ENCODE assay signal across 8 mouse cellular contexts in genomic region chr4:133887672-133888453, GRCm38 (mm10). TPM values are rescaled to one million over a fixed set of nuclear protein-coding genes. Genes with fewer than 3 reads are reported as not detected.
DNase-seq lines count a peak whose midpoint lies in the region; ATAC-seq and TF ChIP-seq lines count a peak whose summit lies in the region.

Gene Rps6ka1, minus strand, starts transcription at chr4:133887797.

- peak within 1 kb of the TSS; percentile 94 for H3K4me2 ChIP-seq in embryonic facial prominence, embryonic 15.5 days (replicated peaks)
- peak within 1 kb of the TSS; percentile 92 for H3K4me2 ChIP-seq in limb, embryonic 12.5 days
- peak within 1 kb of the TSS; percentile 94 for H3K4me2 ChIP-seq in midbrain, embryonic 13.5 days (replicated peaks)

- H3K9me3 ChIP-seq in embryonic facial prominence, embryonic 15.5 days (replicated peaks), result no peaks in the 10 kb centered on the region
- H3K9me3 ChIP-seq in limb, embryonic 12.5 days, result no peaks in the 10 kb centered on the region
- H3K9me3 ChIP-seq in midbrain, embryonic 13.5 days, result no peaks in the 10 kb centered on the region

- H3K27me3 ChIP-seq in embryonic facial prominence, embryonic 15.5 days, result no peaks in the 10 kb centered on the region
- H3K27me3 ChIP-seq in kidney, adult 2 months (replicated peaks; ENCODE audit: control insufficient read depth, insufficient read depth, low read length), result no peaks in the 10 kb centered on the region
- H3K27me3 ChIP-seq in limb, embryonic 12.5 days, result no peaks in the 10 kb centered on the region
- peaks cover 11% of the 10 kb centered on the region for H3K27me3 ChIP-seq in midbrain, embryonic 13.5 days

- no peak for TF ChIP-seq POLR2A in kidney, adult 2 months (IDR thresholded peaks at IDR 0.05; ENCODE audit: low read depth, low read length)

- no peaks in the 10 kb centered on the region for H3K36me3 ChIP-seq in embryonic facial prominence, embryonic 15.5 days
- no peaks in the 10 kb centered on the region for H3K36me3 ChIP-seq in kidney, adult 2 months (ENCODE audit: control insufficient read depth, insufficient read depth, low read length)
- H3K36me3 ChIP-seq in limb, embryonic 12.5 days, result 0 out of 2 replicates have a peak, but pooled peaks cover 3% of the 10 kb centered on the region
- no peaks in the 10 kb centered on the region for H3K36me3 ChIP-seq in midbrain, embryonic 13.5 days

- peak; percentile 82 for ATAC-seq in embryonic facial prominence, embryonic 15.5 days (ENCODE audit: insufficient number of reproducible peaks, low FRiP score, low TSS enrichment, low read depth)
- peak; percentile 83 for ATAC-seq in limb, embryonic 12.5 days (ENCODE audit: insufficient number of reproducible peaks, insufficient read depth, low FRiP score, low TSS enrichment, low read depth)
- peak; percentile 93 for ATAC-seq in midbrain, embryonic 13.5 days

- H3K9ac ChIP-seq in embryonic facial prominence, embryonic 15.5 days, result peak within 1 kb of the TSS; percentile 83
- peak within 1 kb of the TSS; percentile 75 for H3K9ac ChIP-seq in limb, embryonic 12.5 days (replicated peaks)
- H3K9ac ChIP-seq in midbrain, embryonic 13.5 days (replicated peaks), result peak within 1 kb of the TSS; percentile 88

- under 1% methylated on average over 60 of the region's 61 CpGs for whole genome bisulfite sequencing in embryonic facial prominence, embryonic 15.5 days
- under 1% methylated on average over 61 of the region's 61 CpGs for WGBS in kidney, adult 2 months
- under 1% methylated on average over 60 of the region's 61 CpGs for WGBS in limb, embryonic 12.5 days
- under 1% methylated on average over 47 of the region's 61 CpGs for WGBS in midbrain, embryonic 13.5 days

- H3K4me1 ChIP-seq in embryonic facial prominence, embryonic 15.5 days, result peaks cover 28% of the 10 kb centered on the region
- H3K4me1 ChIP-seq in kidney, adult 2 months (ENCODE audit: control insufficient read depth, insufficient read depth, low read length), result peaks cover 8% of the 10 kb centered on the region; the same call in 1 of the 2 replicates
- peaks cover 22% of the 10 kb centered on the region for H3K4me1 ChIP-seq in limb, embryonic 12.5 days (replicated peaks)
- peaks cover 16% of the 10 kb centered on the region for H3K4me1 ChIP-seq in midbrain, embryonic 13.5 days (replicated peaks)

- H3K4me3 ChIP-seq in embryonic facial prominence, embryonic 15.5 days (replicated peaks), result peak within 1 kb of the TSS; percentile 71
- H3K4me3 ChIP-seq in kidney, adult 2 months (ENCODE audit: insufficient read depth, low read depth, low read length), result peak within 1 kb of the TSS; percentile 65
- H3K4me3 ChIP-seq in limb, embryonic 12.5 days (replicated peaks), result peak within 1 kb of the TSS; percentile 84
- peak within 1 kb of the TSS; percentile 84 for H3K4me3 ChIP-seq in midbrain, embryonic 13.5 days (replicated peaks)

- peak; percentile 83 for DNase-seq in 416B (ENCODE audit: low read depth)
- peak; percentile 86 for DNase-seq in adrenal gland, postnatal 14 days
- peak; percentile 44 for DNase-seq in heart, adult 8-10 months (ENCODE audit: low spot score)
- DNase-seq in kidney, adult 2 months, result peak; percentile 84
- peak; percentile 46 to 63 for DNase-seq in spleen, postnatal 36 days (ENCODE audit: low spot score in 2 of 2)

- peak; percentile 38 for TF ChIP-seq CTCF in kidney, adult 2 months (conservative IDR thresholded peaks at IDR 0.05; ENCODE audit: insufficient read depth, insufficient read length, low read depth, low read length)

- peak within 1 kb of the TSS; percentile 91 for H3K27ac ChIP-seq in embryonic facial prominence, embryonic 15.5 days (replicated peaks)
- H3K27ac ChIP-seq in kidney, adult 2 months (ENCODE audit: insufficient read depth, low read depth, low read length), result peak within 1 kb of the TSS; percentile 34; the same call in 1 of the 2 replicates
- H3K27ac ChIP-seq in limb, embryonic 12.5 days, result peak within 1 kb of the TSS; percentile 93
- H3K27ac ChIP-seq in midbrain, embryonic 13.5 days, result peak within 1 kb of the TSS; percentile 77

RNA-seq across cellular contexts. Expression of gene Rps6ka1, which starts in this region (rescaled TPM):
- total RNA-seq in adrenal gland, postnatal 14 days (2021), result 17.9 and 19.9 TPM in 2 replicates
- polyA plus RNA-seq in embryonic facial prominence, embryonic 15.5 days (2015; fragmentation: Nextera tagmentation; extraction: Ambion mirVana), result 37.3 and 38.5 TPM in 2 replicates
- total RNA-seq in heart, adult 8-10 months (2022), result 1 to 10 TPM; 4.0 to 6.5 (median 4.7) TPM
- 29.4 and 30.9 TPM in 2 replicates for polyA plus RNA-seq in kidney, adult 2 months (2012; rRNA removed)
- polyA plus RNA-seq in limb, embryonic 12.5 days (2016; fragmentation: Nextera tagmentation; extraction: Ambion mirVana), result 47.9 and 50.0 TPM in 2 replicates
- polyA plus RNA-seq in midbrain, embryonic 13.5 days (2015; fragmentation: Nextera tagmentation; extraction: Ambion mirVana), result 19.0 and 19.2 TPM in 2 replicates

Comparison
In these comparisons a context has a peak if more than half of its experiments do, and no peak if none do; other contexts are left out.
1. Peak in every context shown above with its lines: DNase-seq, ATAC-seq, H3K4me3 ChIP-seq and H3K27ac ChIP-seq.
2. H3K27ac ChIP-seq: peak in every context shown above with its lines; median percentile 93 in limb, embryonic 12.5 days; 91 in embryonic facial prominence, embryonic 15.5 days; 77 in midbrain, embryonic 13.5 days; 34 in kidney, adult 2 months.